Mouse (Mus musculus): Measurements from ENCODE around the gene Tkt. TPM values are rescaled to one million over a fixed set of nuclear protein-coding genes. Genes with fewer than 3 reads are reported as not detected.
"Not testable (repeated sequence)": the region's sequence is repeated elsewhere in the genome, so short reads cannot be mapped to it uniquely, and the experiment has no call there.

The Tkt gene
- polyA plus RNA-seq, 1 experiment from 2014 or later: 245 TPM

DNA sequence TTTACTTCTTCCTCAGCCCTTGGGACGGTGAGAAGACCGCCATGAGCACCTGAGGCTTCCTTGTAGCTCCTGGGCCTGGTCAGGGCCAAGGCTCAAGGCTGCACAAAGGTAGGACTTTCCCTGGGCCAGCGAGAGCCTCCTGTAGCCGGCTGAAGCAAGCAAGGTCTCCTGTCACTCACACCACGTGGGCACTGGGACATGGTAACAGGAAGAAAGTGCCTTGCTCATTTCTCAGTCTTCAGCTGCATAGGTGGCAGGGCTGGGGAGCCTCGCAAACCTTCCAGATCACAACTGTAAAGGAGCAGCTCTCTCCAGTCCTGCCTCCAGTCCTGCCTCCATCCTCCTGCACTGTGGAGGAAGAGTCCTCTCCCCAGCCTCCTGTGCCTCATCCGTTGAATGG is 27.6 kb downstream of the Tkt start:
- 75% methylated on average over 7 of the region's 7 CpGs for WGBS
- Histone ChIP-seq H3K36me3 (peaks cover 47% of the 10 kb centered on the region), H3K9ac (no peak overlapping the region), H3K27ac (no peak overlapping the region), H3K4me2 (replicated peaks) (no peak overlapping the region), H3K4me3 (no peak overlapping the region), H3K9me3 (no peaks in the 10 kb centered on the region), H3K4me1 (no peaks in the 10 kb centered on the region; the same call in 1 of the 2 replicates), H3K27me3 (no peaks in the 10 kb centered on the region)
- no peak for ATAC-seq (ENCODE audit: insufficient number of reproducible peaks, insufficient read depth, low FRiP score, low TSS enrichment)

- Histone ChIP-seq H3K4me1 (no peaks in the 10 kb centered on the region; the same call in 1 of the 2 replicates), H3K9ac (no peak overlapping the region), H3K36me3 (peaks cover 42% of the 10 kb centered on the region), H3K27me3 (no peaks in the 10 kb centered on the region), H3K4me3 (no peak overlapping the region), H3K4me2 (replicated peaks) (no peak overlapping the region), H3K27ac (no peak overlapping the region), H3K9me3 (no peaks in the 10 kb centered on the region)
- 62% methylated on average over 5 of the region's 5 CpGs for WGBS
- no peak for ATAC-seq (ENCODE audit: insufficient number of reproducible peaks, insufficient read depth, low FRiP score, low TSS enrichment)
These were observed 28.1 kb downstream of the Tkt start for GRCm38 (mm10) chr14:30576260-30576659.

- not testable (repeated sequence) for H3K9ac ChIP-seq; H3K9me3 ChIP-seq; H3K27me3 ChIP-seq; H3K27ac ChIP-seq; H3K4me3 ChIP-seq; ATAC-seq (ENCODE audit: insufficient number of reproducible peaks, insufficient read depth, low FRiP score, low TSS enrichment); H3K4me1 ChIP-seq; H3K4me2 ChIP-seq (replicated peaks)
- WGBS: 36% methylated on average over 10 of the region's 12 CpGs
- peaks cover 30% of the 10 kb centered on the region for H3K36me3 ChIP-seq
These were observed 29.3 kb downstream of the Tkt start for GRCm38 (mm10) chr14:30577303-30578062.

DNA sequence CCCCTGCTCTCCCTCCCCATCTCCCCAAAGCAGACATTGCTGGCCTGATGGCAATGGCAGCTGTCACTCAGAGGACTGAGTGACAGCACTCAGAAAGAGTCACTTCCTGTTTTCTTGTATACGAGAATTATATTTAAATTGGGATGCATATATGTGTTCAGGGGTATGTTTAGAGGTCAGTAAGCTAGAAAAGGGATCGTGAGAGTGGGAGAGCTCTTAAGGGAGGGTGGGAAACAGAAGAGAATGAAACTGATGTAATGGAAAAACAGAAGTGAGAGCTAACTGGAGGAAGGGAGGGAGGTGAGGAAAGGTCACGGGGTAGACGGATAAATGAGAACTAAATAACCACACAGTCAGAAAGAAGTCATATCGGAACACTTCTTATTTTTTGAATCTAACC is 31.0 kb downstream of the Tkt start:
- peaks cover 2% of the 10 kb centered on the region for H3K4me1 ChIP-seq
- no peak overlapping the region for H3K9ac ChIP-seq
- H3K4me3 ChIP-seq: no peak overlapping the region
- no peak for ATAC-seq (ENCODE audit: insufficient number of reproducible peaks, insufficient read depth, low FRiP score, low TSS enrichment)
- H3K9me3 ChIP-seq: no peaks in the 10 kb centered on the region
- H3K27ac ChIP-seq: no peak overlapping the region
- H3K4me2 ChIP-seq (replicated peaks): no peak overlapping the region
- peaks cover 18% of the 10 kb centered on the region for H3K36me3 ChIP-seq
- whole genome bisulfite sequencing: 73% methylated on average over 5 of the region's 5 CpGs
- no peaks in the 10 kb centered on the region for H3K27me3 ChIP-seq

GRCm38 (mm10) chr14:30579882-30580281 is 31.7 kb downstream of the Tkt start:
- Histone ChIP-seq H3K4me3 (no peak overlapping the region), H3K4me2 (replicated peaks) (no peak overlapping the region), H3K4me1 (peaks cover 9% of the 10 kb centered on the region), H3K9ac (no peak overlapping the region), H3K27me3 (no peaks in the 10 kb centered on the region), H3K36me3 (peaks cover 14% of the 10 kb centered on the region), H3K9me3 (no peaks in the 10 kb centered on the region), H3K27ac (no peak overlapping the region)
- no peak for ATAC-seq (ENCODE audit: insufficient number of reproducible peaks, insufficient read depth, low FRiP score, low TSS enrichment)
- WGBS: 40% methylated on average over 5 of the region's 5 CpGs

DNA sequence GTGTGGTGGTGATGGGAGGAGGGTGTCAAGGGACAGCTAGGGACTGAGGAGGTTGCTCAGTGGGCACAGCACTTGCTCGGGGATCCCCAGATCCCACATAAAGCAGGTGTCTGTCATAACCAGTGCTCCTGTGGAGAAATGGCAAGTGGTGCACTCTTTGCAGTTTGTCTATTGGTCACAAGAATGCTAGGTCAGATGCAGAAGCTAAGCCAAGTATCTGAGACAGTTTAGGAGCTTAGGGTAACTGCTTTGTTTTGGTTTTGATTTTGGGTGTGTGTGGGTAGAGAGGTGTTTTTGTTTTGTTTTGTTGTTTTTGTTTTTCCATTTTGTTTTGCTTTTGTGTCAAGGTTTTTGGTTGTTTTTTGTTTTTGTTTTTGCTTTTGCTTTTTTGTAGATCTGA is 33.1 kb downstream of the Tkt start:
- peaks cover 11% of the 10 kb centered on the region for H3K4me1 ChIP-seq
- 79% methylated on average over 1 of the region's 1 CpGs for WGBS
- ATAC-seq (ENCODE audit: insufficient number of reproducible peaks, insufficient read depth, low FRiP score, low TSS enrichment): no peak

DNA sequence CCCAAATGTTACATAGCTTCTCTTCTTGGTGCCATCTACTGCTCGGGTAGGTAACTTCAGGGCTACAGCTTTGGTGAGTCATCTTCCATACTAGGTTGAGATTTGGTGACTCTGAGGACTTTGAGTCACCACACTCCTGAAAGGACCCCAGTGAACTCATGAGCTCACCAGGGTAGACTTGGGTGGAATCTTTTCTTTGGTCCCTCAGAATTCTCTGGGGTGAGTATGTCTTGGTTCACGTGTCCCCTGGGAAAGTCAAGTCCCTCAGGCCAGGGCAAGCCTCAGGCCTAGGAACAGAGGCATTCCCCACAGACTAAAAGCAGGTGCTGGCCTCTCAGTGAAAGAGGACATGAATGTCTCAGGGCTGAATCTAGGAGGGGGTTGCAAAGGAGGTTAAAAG is 35.9 kb downstream of the Tkt start:
- 64% methylated on average over 2 of the region's 2 CpGs for WGBS
- no peak overlapping the region for H3K9ac ChIP-seq
- H3K27me3 ChIP-seq: no peaks in the 10 kb centered on the region
- peak overlapping the region; percentile 50; the same call in 1 of the 2 replicates for H3K27ac ChIP-seq
- no peaks in the 10 kb centered on the region for H3K36me3 ChIP-seq
- H3K9me3 ChIP-seq: no peaks in the 10 kb centered on the region
- no peak overlapping the region for H3K4me3 ChIP-seq
- no peak overlapping the region for H3K4me2 ChIP-seq (replicated peaks)
- no peak for ATAC-seq (ENCODE audit: insufficient number of reproducible peaks, insufficient read depth, low FRiP score, low TSS enrichment)
- H3K4me1 ChIP-seq: peaks cover 22% of the 10 kb centered on the region

More for the DNA sequence above, 33.1 kb downstream of the Tkt start:
- Histone ChIP-seq H3K9ac (no peak overlapping the region), H3K36me3 (0 out of 2 replicates have a peak, but pooled peaks cover under 1% of the 10 kb centered on the region), H3K9me3 (no peaks in the 10 kb centered on the region), H3K27ac (no peak overlapping the region), H3K4me3 (no peak overlapping the region), H3K4me2 (replicated peaks) (no peak overlapping the region), H3K27me3 (no peaks in the 10 kb centered on the region)

DNA sequence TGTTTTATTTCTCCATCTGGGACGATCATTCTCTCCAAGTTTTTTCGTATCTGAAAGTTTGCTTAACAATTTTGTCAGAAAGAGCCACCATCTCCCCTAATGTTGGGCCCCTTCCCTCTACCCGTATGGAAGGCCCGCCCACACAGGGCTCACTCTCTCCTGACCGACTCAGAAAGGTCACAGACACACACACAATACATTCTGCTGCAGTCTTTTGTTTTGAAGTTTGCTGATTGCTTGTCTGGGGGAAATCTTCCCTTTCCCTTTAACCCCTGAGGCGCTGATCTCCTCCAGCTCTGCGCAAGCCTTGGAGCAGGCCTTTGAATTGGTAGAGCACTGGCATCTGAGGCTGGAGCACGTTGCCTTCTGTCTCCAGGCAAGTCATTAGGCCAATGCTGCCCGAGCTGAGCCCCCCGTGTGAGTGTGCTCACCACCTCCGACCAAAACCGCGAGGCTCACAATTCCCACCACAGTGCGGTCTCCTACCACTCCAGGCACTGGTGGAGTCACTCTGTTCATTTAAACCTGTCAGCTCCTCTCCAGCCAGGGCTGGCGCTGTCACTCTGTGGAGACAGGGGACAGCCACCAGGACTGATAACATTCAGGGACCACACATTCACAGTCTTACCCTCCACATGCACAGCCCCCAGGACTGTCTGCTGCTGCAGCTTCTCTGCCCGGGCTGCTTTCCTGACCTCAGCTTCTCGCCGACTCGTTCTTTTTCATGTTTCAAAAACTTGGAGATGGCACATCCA is 36.5 kb downstream of the Tkt start:
- Histone ChIP-seq H3K9ac (no peak overlapping the region), H3K4me1 (peaks cover 22% of the 10 kb centered on the region), H3K36me3 (no peaks in the 10 kb centered on the region), H3K27ac (peak overlapping the region; percentile 50; the same call in 1 of the 2 replicates), H3K9me3 (no peaks in the 10 kb centered on the region), H3K4me3 (no peak overlapping the region), H3K27me3 (no peaks in the 10 kb centered on the region), H3K4me2 (replicated peaks) (no peak overlapping the region)
- WGBS: 48% methylated on average over 19 of the region's 19 CpGs
- no peak for ATAC-seq (ENCODE audit: insufficient number of reproducible peaks, insufficient read depth, low FRiP score, low TSS enrichment)

GRCm38 (mm10) chr14:30585323-30585722 is 37.2 kb downstream of the Tkt start:
- no peak for ATAC-seq (ENCODE audit: insufficient number of reproducible peaks, insufficient read depth, low FRiP score, low TSS enrichment)
- Histone ChIP-seq H3K4me1 (peaks cover 22% of the 10 kb centered on the region), H3K36me3 (no peaks in the 10 kb centered on the region), H3K27ac (no peak overlapping the region), H3K9ac (no peak overlapping the region), H3K27me3 (no peaks in the 10 kb centered on the region), H3K9me3 (no peaks in the 10 kb centered on the region), H3K4me2 (replicated peaks) (no peak overlapping the region), H3K4me3 (no peak overlapping the region)
- WGBS: 87% methylated on average over 5 of the region's 5 CpGs

DNA sequence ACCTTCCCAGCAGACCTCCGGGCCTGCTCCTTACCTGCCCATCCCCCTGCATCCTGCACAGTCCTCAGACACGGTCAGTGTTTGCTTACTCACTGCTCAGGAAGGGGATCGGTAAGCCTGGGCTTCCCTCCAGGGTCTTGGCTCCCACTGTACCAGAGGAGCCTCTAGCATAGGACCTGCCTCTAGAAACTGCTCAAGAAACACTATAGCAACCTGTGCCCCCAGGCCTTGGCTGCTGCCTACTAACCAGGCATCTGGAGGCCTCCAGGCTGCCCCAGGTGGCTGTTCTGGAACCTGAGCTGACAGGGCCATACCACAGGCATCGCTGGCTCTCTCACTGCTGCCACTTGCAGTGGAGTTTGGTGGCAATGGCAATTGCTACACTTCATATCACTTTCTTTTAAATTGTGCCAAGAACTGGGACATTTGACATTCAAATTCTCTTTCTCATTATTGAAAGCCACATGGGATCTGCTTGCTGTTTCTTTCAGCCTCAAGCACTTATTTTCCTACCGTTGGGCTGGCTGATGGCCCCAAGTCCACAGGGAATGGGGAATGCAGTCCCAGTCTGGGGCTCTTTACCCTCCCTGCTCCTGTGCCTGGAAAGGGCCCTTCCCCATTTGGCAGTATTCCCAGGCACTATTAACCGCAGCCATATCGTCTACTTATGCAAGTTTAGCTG is 38.8 kb downstream of the Tkt start:
- peak overlapping the region; percentile 70; the same call in 1 of the 2 replicates for H3K27ac ChIP-seq
- no peak overlapping the region for H3K9ac ChIP-seq
- WGBS: 45% methylated on average over 7 of the region's 7 CpGs
- no peaks in the 10 kb centered on the region for H3K9me3 ChIP-seq
- H3K4me3 ChIP-seq: no peak overlapping the region
- H3K4me1 ChIP-seq: peaks cover 22% of the 10 kb centered on the region
- 0 out of 2 replicates have a peak, but pooled peaks have one; percentile 43 for ATAC-seq (ENCODE audit: insufficient number of reproducible peaks, insufficient read depth, low FRiP score, low TSS enrichment)
- no peaks in the 10 kb centered on the region for H3K36me3 ChIP-seq
- no peaks in the 10 kb centered on the region for H3K27me3 ChIP-seq
- no peak overlapping the region for H3K4me2 ChIP-seq (replicated peaks)

- Histone ChIP-seq H3K4me2 (replicated peaks) (no peak overlapping the region), H3K27me3 (no peaks in the 10 kb centered on the region), H3K9ac (no peak overlapping the region), H3K9me3 (no peaks in the 10 kb centered on the region), H3K4me3 (no peak overlapping the region), H3K36me3 (no peaks in the 10 kb centered on the region), H3K27ac (no peak overlapping the region), H3K4me1 (peaks cover 30% of the 10 kb centered on the region)
- ATAC-seq (ENCODE audit: insufficient number of reproducible peaks, insufficient read depth, low FRiP score, low TSS enrichment): no peak
- WGBS: 77% methylated on average over 11 of the region's 11 CpGs
These were observed 42.0 kb downstream of the Tkt start for GRCm38 (mm10) chr14:30590041-30590645.

Measured in embryonic facial prominence, embryonic 12.5 days (tissue).